ENCODE assay signal across 8 mouse cellular contexts in genomic region chr3:104864651-104865340, GRCm38 (mm10). TPM values are rescaled to one million over a fixed set of nuclear protein-coding genes. Genes with fewer than 3 reads are reported as not detected.
A peak's percentile ranks its signal among the peaks of the same experiment; 100 is the strongest.
DNase-seq lines count a peak whose midpoint lies in the region; ATAC-seq lines count a peak whose summit lies in the region.

No protein-coding gene starts in this region.

- no peaks in the 10 kb centered on the region for H3K9me3 ChIP-seq in heart, embryonic 14.5 days (ENCODE audit: control insufficient read depth, low read length)
- no peaks in the 10 kb centered on the region for H3K9me3 ChIP-seq in liver, embryonic 13.5 days (replicated peaks)
- H3K9me3 ChIP-seq in stomach, embryonic 16.5 days (replicated peaks; ENCODE audit: control insufficient read depth, low read length), result no peaks in the 10 kb centered on the region

- peaks cover 12% of the 10 kb centered on the region for H3K4me1 ChIP-seq in brown adipose tissue, adult 24 weeks (ENCODE audit: control insufficient read depth, insufficient read depth, insufficient read length, low read length)
- peaks cover 3 to 22% of the 10 kb centered on the region in 2 experiments; a peak in 3 of 4 replicates for H3K4me1 ChIP-seq in heart, embryonic 14.5 days (ENCODE audit: control insufficient read depth in 2 of 2, insufficient read depth in 2 of 2, low read length in 2 of 2)
- H3K4me1 ChIP-seq in liver, embryonic 13.5 days (replicated peaks), result peaks cover 49% of the 10 kb centered on the region
- H3K4me1 ChIP-seq in stomach, embryonic 16.5 days (ENCODE audit: control insufficient read depth, insufficient read depth, low read length), result peaks cover 13% of the 10 kb centered on the region

- under 1% methylated on average over 48 of the region's 48 CpGs for WGBS in heart, embryonic 14.5 days
- under 1% methylated on average over 48 of the region's 48 CpGs for WGBS in liver, embryonic 13.5 days (ENCODE audit: insufficient replicate concordance)
- WGBS in stomach, embryonic 16.5 days, result under 1% methylated on average over 48 of the region's 48 CpGs

- peak; percentile 86 for DNase-seq in CD4-positive, CD25-positive, alpha-beta regulatory T cell, adult 2 months (ENCODE audit: low read depth, low spot score)
- peak; percentile 45 for DNase-seq in fat pad, adult 2 months (ENCODE audit: extremely low read depth, low read depth, low spot score)
- DNase-seq in kidney, postnatal 14 days, result peak; percentile 93
- peak; percentile 70 for DNase-seq in liver, embryonic 13.5 days
- peak; percentile 90 for DNase-seq in neural tube, embryonic 10.5 days (ENCODE audit: extremely low spot score, low spot score)

- peak overlapping the region; percentile 94 for H3K9ac ChIP-seq in heart, embryonic 14.5 days (ENCODE audit: low read length)
- peak overlapping the region; percentile 89 for H3K9ac ChIP-seq in liver, embryonic 13.5 days
- peak overlapping the region; percentile 98 for H3K9ac ChIP-seq in stomach, embryonic 16.5 days (ENCODE audit: low read length)

- peak overlapping the region; percentile 98 for H3K27ac ChIP-seq in brown adipose tissue, adult 24 weeks (replicated peaks; ENCODE audit: low read depth, low read length)
- peak overlapping the region; percentile 96 to 98 for H3K27ac ChIP-seq in heart, embryonic 14.5 days (replicated peaks in 1 of 2; ENCODE audit: control insufficient read depth in 1 of 2, insufficient read depth in 1 of 2, low read depth in 2 of 2, low read length in 2 of 2)
- H3K27ac ChIP-seq in liver, embryonic 13.5 days, result peak overlapping the region; percentile 90
- H3K27ac ChIP-seq in stomach, embryonic 16.5 days (ENCODE audit: low read length), result peak overlapping the region; percentile 98

- peak overlapping the region; percentile 74 for H3K4me2 ChIP-seq in heart, embryonic 14.5 days (ENCODE audit: low read length)
- H3K4me2 ChIP-seq in liver, embryonic 13.5 days, result peak overlapping the region; percentile 81
- peak overlapping the region; percentile 60 for H3K4me2 ChIP-seq in stomach, embryonic 16.5 days (ENCODE audit: low read depth, low read length)

- H3K36me3 ChIP-seq in heart, embryonic 14.5 days (ENCODE audit: control insufficient read depth, insufficient read depth, low read length), result peaks cover 12% of the 10 kb centered on the region
- H3K36me3 ChIP-seq in liver, embryonic 13.5 days, result peaks cover 8% of the 10 kb centered on the region
- H3K36me3 ChIP-seq in stomach, embryonic 16.5 days (ENCODE audit: control insufficient read depth, insufficient read depth, low read length), result no peaks in the 10 kb centered on the region

- no peaks in the 10 kb centered on the region for H3K27me3 ChIP-seq in heart, embryonic 14.5 days (ENCODE audit: control insufficient read depth, insufficient read depth, low read length)
- H3K27me3 ChIP-seq in liver, embryonic 13.5 days, result no peaks in the 10 kb centered on the region
- H3K27me3 ChIP-seq in stomach, embryonic 16.5 days (ENCODE audit: control insufficient read depth, insufficient read depth, low read length), result no peaks in the 10 kb centered on the region

- ATAC-seq in heart, embryonic 14.5 days (ENCODE audit: insufficient number of reproducible peaks, insufficient read depth, low FRiP score, low read depth), result peak; percentile 85
- peak; percentile 65 for ATAC-seq in liver, embryonic 13.5 days (ENCODE audit: low read depth)
- ATAC-seq in stomach, embryonic 16.5 days (ENCODE audit: insufficient read depth, low FRiP score), result peak; percentile 91

- peak overlapping the region; percentile 99 for H3K4me3 ChIP-seq in brown adipose tissue, adult 24 weeks (ENCODE audit: insufficient read depth, low read depth, low read length)
- peak overlapping the region; percentile 77 to 94 for H3K4me3 ChIP-seq in heart, embryonic 14.5 days (ENCODE audit: control insufficient read depth in 1 of 2, insufficient read depth in 1 of 2, low read depth in 1 of 2, low read length in 2 of 2)
- H3K4me3 ChIP-seq in liver, embryonic 13.5 days (replicated peaks), result peak overlapping the region; percentile 72
- peak overlapping the region; percentile 99 for H3K4me3 ChIP-seq in stomach, embryonic 16.5 days (replicated peaks; ENCODE audit: low read length)

RNA-seq across cellular contexts. Expression of gene Capza1, which starts 0.5 kb away (rescaled TPM):
- 70.0 and 83.3 TPM in 2 replicates for polyA plus RNA-seq in brown adipose tissue, adult 24 weeks (2012; ENCODE audit: insufficient read depth, insufficient read length, missing spikeins)
- 185 and 187 TPM in 2 replicates for polyA plus RNA-seq in heart, embryonic 14.5 days (2014; fragmentation: Nextera tagmentation; extraction: Ambion mirVana)
- polyA plus RNA-seq in liver, embryonic 13.5 days (2015; fragmentation: Nextera tagmentation; extraction: Ambion mirVana), result 98.0 and 121 TPM in 2 replicates
- 195 and 201 TPM in 2 replicates for polyA plus RNA-seq in stomach, embryonic 16.5 days (2015; fragmentation: Nextera tagmentation; extraction: Ambion mirVana)

RNA-seq across cellular contexts. Expression of gene St7l, which starts 1.0 kb away (rescaled TPM):
- 26.4 and 30.7 TPM in 2 replicates for polyA plus RNA-seq in brown adipose tissue, adult 24 weeks (2012; ENCODE audit: insufficient read depth, insufficient read length, missing spikeins)
- polyA plus RNA-seq in heart, embryonic 14.5 days (2014; fragmentation: Nextera tagmentation; extraction: Ambion mirVana), result 24.1 and 28.6 TPM in 2 replicates
- polyA plus RNA-seq in liver, embryonic 13.5 days (2015; fragmentation: Nextera tagmentation; extraction: Ambion mirVana), result 11.4 and 15.2 TPM in 2 replicates
- 37.3 and 42.3 TPM in 2 replicates for polyA plus RNA-seq in stomach, embryonic 16.5 days (2015; fragmentation: Nextera tagmentation; extraction: Ambion mirVana)

RNA-seq across cellular contexts. Expression of gene Mov10, which starts 46.4 kb away (rescaled TPM):
- 1.2 and 1.5 TPM in 2 replicates for polyA plus RNA-seq in brown adipose tissue, adult 24 weeks (2012; ENCODE audit: insufficient read depth, insufficient read length, missing spikeins)
- polyA plus RNA-seq in heart, embryonic 14.5 days (2014; fragmentation: Nextera tagmentation; extraction: Ambion mirVana), result 20.9 and 22.1 TPM in 2 replicates
- 26.2 and 28.7 TPM in 2 replicates for polyA plus RNA-seq in liver, embryonic 13.5 days (2015; fragmentation: Nextera tagmentation; extraction: Ambion mirVana)
- polyA plus RNA-seq in stomach, embryonic 16.5 days (2015; fragmentation: Nextera tagmentation; extraction: Ambion mirVana), result 68.0 and 78.2 TPM in 2 replicates

Comparison
In these comparisons a context has a peak if more than half of its experiments do, and no peak if none do; other contexts are left out.
1. Peak in every context shown above with its lines: DNase-seq, ATAC-seq, H3K4me3 ChIP-seq and H3K27ac ChIP-seq.